Mouse (Mus musculus): ENCODE measurements around the gene Vmn2r11. TPM values are rescaled to one million over a fixed set of nuclear protein-coding genes. Genes with fewer than 3 reads are reported as not detected.

Vmn2r11 gene
- not detected for polyA plus RNA-seq (2015; fragmentation: Illumina TruSeq; extraction: RNeasy Lipid Tissue Mini Kit (QIAGEN cat#74804); ENCODE audit: insufficient read depth, low read depth, low replicate concordance)

DNA sequence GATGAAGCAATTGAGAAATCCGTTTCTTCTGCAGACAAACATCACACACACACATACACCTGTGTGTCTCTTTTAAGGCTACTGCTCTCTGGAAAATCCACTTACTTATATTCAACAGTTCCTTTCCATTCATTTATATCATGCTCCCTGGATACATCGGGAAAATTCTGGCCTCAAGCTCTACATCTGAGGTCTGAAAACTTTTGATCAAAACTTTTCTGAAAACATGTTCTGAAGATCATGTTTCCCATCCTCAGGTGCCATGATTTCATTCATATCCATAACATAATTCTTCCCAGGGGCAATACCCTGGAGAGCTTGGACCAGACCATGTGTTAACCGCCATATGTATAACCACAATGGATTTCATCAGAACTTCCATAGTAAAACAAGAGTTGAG is at the start of gene Vmn2r11:
TSS of gene Vmn2r11 (minus strand) at position 101 of the 400 bp plus-strand sequence.

DNA sequence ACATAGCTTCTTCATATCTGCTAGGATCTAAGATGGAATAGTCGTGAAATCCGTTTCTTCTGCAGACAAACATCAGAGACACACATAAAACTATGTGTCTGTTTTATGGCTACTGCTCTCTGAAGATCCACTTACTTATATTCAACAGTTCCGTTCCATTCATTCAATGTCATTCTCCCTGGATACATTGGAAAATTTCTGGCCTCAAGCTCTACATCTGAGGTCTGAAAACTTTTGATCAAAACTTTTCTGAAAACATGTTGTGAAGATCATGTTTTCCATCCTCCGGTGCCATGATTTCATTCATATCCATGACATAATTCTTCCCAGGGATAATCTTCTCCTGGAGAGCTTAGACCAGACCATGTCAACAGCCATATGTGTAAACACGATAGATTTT is 38.5 kb upstream of the Vmn2r11 start, which contains the start of gene Vmn2r12:
TSS of gene Vmn2r12 (minus strand) at position 101 of the 400 bp plus-strand sequence.

DNA sequence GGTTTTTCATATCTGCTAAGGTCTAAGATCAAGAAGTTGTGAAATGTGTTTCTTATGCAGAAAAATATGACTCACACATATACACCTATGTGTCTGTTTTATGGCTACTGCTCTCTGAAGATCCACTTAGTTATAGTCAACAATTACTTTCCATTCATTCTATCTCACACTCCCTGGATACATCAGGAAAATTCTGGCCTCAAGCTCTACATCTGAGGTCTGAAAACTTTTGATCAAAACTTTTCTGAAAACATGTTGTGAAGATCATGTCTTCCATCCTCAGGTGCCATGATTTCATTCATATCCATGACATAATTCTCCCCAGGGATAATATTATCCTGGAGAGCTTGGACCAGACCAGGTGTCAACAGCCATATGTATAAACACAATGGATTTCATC is 52.9 kb downstream of the Vmn2r11 start, which contains the start of gene Vmn2r10:
TSS of gene Vmn2r10 (minus strand) at position 101 of the 400 bp plus-strand sequence.

Other genes with a start within 250 kb of the Vmn2r11 start
- gene Vmn2r9, start 207.0 kb downstream of the Vmn2r11 start, polyA plus RNA-seq (2015; fragmentation: Illumina TruSeq; extraction: RNeasy Lipid Tissue Mini Kit (QIAGEN cat#74804); ENCODE audit: insufficient read depth, low read depth, low replicate concordance) = not detected
- not detected for gene Vmn2r10, start 53.0 kb downstream of the Vmn2r11 start, polyA plus RNA-seq (2015; fragmentation: Illumina TruSeq; extraction: RNeasy Lipid Tissue Mini Kit (QIAGEN cat#74804); ENCODE audit: insufficient read depth, low read depth, low replicate concordance)
- not detected for gene Vmn2r12, start 38.4 kb upstream of the Vmn2r11 start, polyA plus RNA-seq (2015; fragmentation: Illumina TruSeq; extraction: RNeasy Lipid Tissue Mini Kit (QIAGEN cat#74804); ENCODE audit: insufficient read depth, low read depth, low replicate concordance)
- gene Vmn2r13, start 132.6 kb upstream of the Vmn2r11 start, polyA plus RNA-seq (2015; fragmentation: Illumina TruSeq; extraction: RNeasy Lipid Tissue Mini Kit (QIAGEN cat#74804); ENCODE audit: insufficient read depth, low read depth, low replicate concordance) = not detected
- gene Vmn2r14, start 165.1 kb upstream of the Vmn2r11 start, polyA plus RNA-seq (2015; fragmentation: Illumina TruSeq; extraction: RNeasy Lipid Tissue Mini Kit (QIAGEN cat#74804); ENCODE audit: insufficient read depth, low read depth, low replicate concordance) = not detected
- gene Vmn2r15, start 238.1 kb upstream of the Vmn2r11 start, polyA plus RNA-seq (2015; fragmentation: Illumina TruSeq; extraction: RNeasy Lipid Tissue Mini Kit (QIAGEN cat#74804); ENCODE audit: insufficient read depth, low read depth, low replicate concordance) = not detected

Data from pancreas, adult 10 weeks (tissue).